Mouse (Mus musculus): Measurements from ENCODE around the gene 4930402H24Rik. TPM values are rescaled to one million over a fixed set of nuclear protein-coding genes. Genes with fewer than 3 reads are reported as not detected.

The 4930402H24Rik gene
- polyA plus RNA-seq, 1 experiment from 2014 or later = 33.3 TPM

DNA sequence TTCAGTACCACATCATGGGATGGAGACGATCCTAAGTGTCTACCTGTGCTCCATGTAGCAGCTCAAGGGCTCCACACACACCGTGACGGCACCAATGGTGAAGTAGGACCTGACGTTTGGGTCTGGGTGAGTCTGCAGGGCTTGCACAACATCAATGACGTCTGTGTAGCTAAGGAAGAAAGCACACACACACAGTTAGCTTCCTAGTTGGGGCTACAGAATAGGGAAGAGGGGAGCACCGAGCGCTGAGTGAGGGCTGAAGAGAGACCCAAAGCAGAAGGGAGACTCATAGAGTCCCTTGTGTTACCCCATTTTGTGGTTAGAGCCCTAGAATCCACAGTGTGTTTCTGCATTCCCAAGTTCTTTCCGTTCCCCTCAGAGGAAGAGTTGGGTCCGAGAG lies 175.5 kb downstream of the 4930402H24Rik start:
- no peak overlapping the region for H3K9ac ChIP-seq (ENCODE audit: low read length)
- ATAC-seq (replicated peaks; ENCODE audit: low FRiP score, low TSS enrichment, low read depth) (no peak), DNase-seq (ENCODE audit: low spot score) (no peak)
- WGBS = 91% methylated on average over 9 of the region's 9 CpGs
- no peak overlapping the region for H3K4me3 ChIP-seq (ENCODE audit: low read depth, low read length)
- H3K27ac ChIP-seq (ENCODE audit: low read depth) = no peak overlapping the region
- H3K4me1 ChIP-seq (replicated peaks; ENCODE audit: control insufficient read depth, insufficient read depth, low read length) = no peaks in the 10 kb centered on the region
- H3K4me2 ChIP-seq (ENCODE audit: low read length) = no peak overlapping the region
- no peaks in the 10 kb centered on the region for H3K27me3 ChIP-seq (replicated peaks; ENCODE audit: control insufficient read depth, insufficient read depth, low read length)
- H3K36me3 ChIP-seq (ENCODE audit: control insufficient read depth, insufficient read depth, low read length) = peaks cover 85% of the 10 kb centered on the region
- no peaks in the 10 kb centered on the region for H3K9me3 ChIP-seq (ENCODE audit: control insufficient read depth, low read length)

GRCm38 (mm10) chr2:130728906-130729585 lies 177.2 kb downstream of the 4930402H24Rik start:
- no peaks in the 10 kb centered on the region for H3K4me1 ChIP-seq (replicated peaks; ENCODE audit: control insufficient read depth, insufficient read depth, low read length)
- H3K4me3 ChIP-seq (ENCODE audit: low read depth, low read length) = no peak overlapping the region
- no peaks in the 10 kb centered on the region for H3K27me3 ChIP-seq (replicated peaks; ENCODE audit: control insufficient read depth, insufficient read depth, low read length)
- H3K9me3 ChIP-seq (ENCODE audit: control insufficient read depth, low read length) = no peaks in the 10 kb centered on the region
- no peak overlapping the region for H3K4me2 ChIP-seq (ENCODE audit: low read length)
- H3K9ac ChIP-seq (ENCODE audit: low read length) = no peak overlapping the region
- DNase-seq (ENCODE audit: low spot score) = no peak
- WGBS = 94% methylated on average over 2 of the region's 2 CpGs
- H3K27ac ChIP-seq (ENCODE audit: low read depth) = no peak overlapping the region
- no peak for ATAC-seq (replicated peaks; ENCODE audit: low FRiP score, low TSS enrichment, low read depth)
- H3K36me3 ChIP-seq (ENCODE audit: control insufficient read depth, insufficient read depth, low read length) = peaks cover 87% of the 10 kb centered on the region

GRCm38 (mm10) chr2:130727752-130728151 lies 178.5 kb downstream of the 4930402H24Rik start:
- H3K9me3 ChIP-seq (ENCODE audit: control insufficient read depth, low read length) = no peaks in the 10 kb centered on the region
- no peak for ATAC-seq (replicated peaks; ENCODE audit: low FRiP score, low TSS enrichment, low read depth)
- H3K36me3 ChIP-seq (ENCODE audit: control insufficient read depth, insufficient read depth, low read length) = peaks cover 92% of the 10 kb centered on the region
- no peak overlapping the region for H3K9ac ChIP-seq (ENCODE audit: low read length)
- H3K27me3 ChIP-seq (replicated peaks; ENCODE audit: control insufficient read depth, insufficient read depth, low read length) = no peaks in the 10 kb centered on the region
- H3K27ac ChIP-seq (ENCODE audit: low read depth) = no peak overlapping the region
- 83% methylated on average over 1 of the region's 1 CpGs for WGBS
- H3K4me2 ChIP-seq (ENCODE audit: low read length) = no peak overlapping the region
- no peaks in the 10 kb centered on the region for H3K4me1 ChIP-seq (replicated peaks; ENCODE audit: control insufficient read depth, insufficient read depth, low read length)
- no peak for DNase-seq (ENCODE audit: low spot score)
- H3K4me3 ChIP-seq (ENCODE audit: low read depth, low read length) = no peak overlapping the region

GRCm38 (mm10) chr2:130724369-130724768 lies 181.8 kb downstream of the 4930402H24Rik start:
- no peaks in the 10 kb centered on the region for H3K9me3 ChIP-seq (ENCODE audit: control insufficient read depth, low read length)
- H3K27ac ChIP-seq (ENCODE audit: low read depth) = no peak overlapping the region
- ATAC-seq (replicated peaks; ENCODE audit: low FRiP score, low TSS enrichment, low read depth) (no peak), DNase-seq (ENCODE audit: low spot score) (no peak)
- H3K4me3 ChIP-seq (ENCODE audit: low read depth, low read length) = no peak overlapping the region
- no peaks in the 10 kb centered on the region for H3K4me1 ChIP-seq (replicated peaks; ENCODE audit: control insufficient read depth, insufficient read depth, low read length)
- H3K4me2 ChIP-seq (ENCODE audit: low read length) = no peak overlapping the region
- no peak overlapping the region for H3K9ac ChIP-seq (ENCODE audit: low read length)
- no peaks in the 10 kb centered on the region for H3K27me3 ChIP-seq (replicated peaks; ENCODE audit: control insufficient read depth, insufficient read depth, low read length)
- peaks cover 76% of the 10 kb centered on the region for H3K36me3 ChIP-seq (ENCODE audit: control insufficient read depth, insufficient read depth, low read length)
- 85% methylated on average over 4 of the region's 4 CpGs for WGBS

- Histone ChIP-seq H3K27ac (ENCODE audit: low read depth) (no peak overlapping the region), H3K27me3 (replicated peaks; ENCODE audit: control insufficient read depth, insufficient read depth, low read length) (no peaks in the 10 kb centered on the region), H3K4me3 (ENCODE audit: low read depth, low read length) (no peak overlapping the region), H3K4me2 (ENCODE audit: low read length) (no peak overlapping the region), H3K4me1 (replicated peaks; ENCODE audit: control insufficient read depth, insufficient read depth, low read length) (no peaks in the 10 kb centered on the region), H3K9me3 (ENCODE audit: control insufficient read depth, low read length) (no peaks in the 10 kb centered on the region), H3K9ac (ENCODE audit: low read length) (no peak overlapping the region), H3K36me3 (ENCODE audit: control insufficient read depth, insufficient read depth, low read length) (peaks cover 49% of the 10 kb centered on the region)
- ATAC-seq (replicated peaks; ENCODE audit: low FRiP score, low TSS enrichment, low read depth) (no peak), DNase-seq (ENCODE audit: low spot score) (no peak)
- 65% methylated on average over 6 of the region's 6 CpGs for WGBS
Measured at GRCm38 (mm10) chr2:130717951-130718350, 188.3 kb downstream of the 4930402H24Rik start.

- peaks cover 31% of the 10 kb centered on the region for H3K36me3 ChIP-seq (ENCODE audit: control insufficient read depth, insufficient read depth, low read length)
- H3K4me1 ChIP-seq (replicated peaks; ENCODE audit: control insufficient read depth, insufficient read depth, low read length) = no peaks in the 10 kb centered on the region
- H3K9ac ChIP-seq (ENCODE audit: low read length) = no peak overlapping the region
- WGBS = 60% methylated on average over 10 of the region's 10 CpGs
- no peaks in the 10 kb centered on the region for H3K9me3 ChIP-seq (ENCODE audit: control insufficient read depth, low read length)
- no peak overlapping the region for H3K27ac ChIP-seq (ENCODE audit: low read depth)
- no peaks in the 10 kb centered on the region for H3K27me3 ChIP-seq (replicated peaks; ENCODE audit: control insufficient read depth, insufficient read depth, low read length)
- no peak overlapping the region for H3K4me2 ChIP-seq (ENCODE audit: low read length)
- ATAC-seq (replicated peaks; ENCODE audit: low FRiP score, low TSS enrichment, low read depth) = no peak
- no peak for DNase-seq (ENCODE audit: low spot score)
- no peak overlapping the region for H3K4me3 ChIP-seq (ENCODE audit: low read depth, low read length)
Measured at GRCm38 (mm10) chr2:130707057-130707456, 199.1 kb downstream of the 4930402H24Rik start.

GRCm38 (mm10) chr2:130706602-130707001 lies 199.6 kb downstream of the 4930402H24Rik start:
- 57% methylated on average over 4 of the region's 4 CpGs for WGBS
- H3K27ac ChIP-seq (ENCODE audit: low read depth) = no peak overlapping the region
- no peak overlapping the region for H3K9ac ChIP-seq (ENCODE audit: low read length)
- H3K9me3 ChIP-seq (ENCODE audit: control insufficient read depth, low read length) = no peaks in the 10 kb centered on the region
- no peak for DNase-seq (ENCODE audit: low spot score)
- H3K4me1 ChIP-seq (replicated peaks; ENCODE audit: control insufficient read depth, insufficient read depth, low read length) = no peaks in the 10 kb centered on the region
- ATAC-seq (replicated peaks; ENCODE audit: low FRiP score, low TSS enrichment, low read depth) = no peak
- H3K36me3 ChIP-seq (ENCODE audit: control insufficient read depth, insufficient read depth, low read length) = peaks cover 27% of the 10 kb centered on the region
- H3K4me2 ChIP-seq (ENCODE audit: low read length) = no peak overlapping the region
- no peaks in the 10 kb centered on the region for H3K27me3 ChIP-seq (replicated peaks; ENCODE audit: control insufficient read depth, insufficient read depth, low read length)
- no peak overlapping the region for H3K4me3 ChIP-seq (ENCODE audit: low read depth, low read length)

- Histone ChIP-seq H3K27ac (ENCODE audit: low read depth) (no peak overlapping the region), H3K9me3 (ENCODE audit: control insufficient read depth, low read length) (no peaks in the 10 kb centered on the region), H3K9ac (ENCODE audit: low read length) (no peak overlapping the region), H3K36me3 (ENCODE audit: control insufficient read depth, insufficient read depth, low read length) (peaks cover 15% of the 10 kb centered on the region), H3K27me3 (replicated peaks; ENCODE audit: control insufficient read depth, insufficient read depth, low read length) (0 out of 2 replicates have a peak, but pooled peaks cover 3% of the 10 kb centered on the region), H3K4me1 (replicated peaks; ENCODE audit: control insufficient read depth, insufficient read depth, low read length) (no peaks in the 10 kb centered on the region), H3K4me3 (ENCODE audit: low read depth, low read length) (no peak overlapping the region), H3K4me2 (ENCODE audit: low read length) (no peak overlapping the region)
- no peak for ATAC-seq (replicated peaks; ENCODE audit: low FRiP score, low TSS enrichment, low read depth)
- WGBS = 72% methylated on average over 6 of the region's 6 CpGs
- DNase-seq (ENCODE audit: low spot score) = no peak
Measured at GRCm38 (mm10) chr2:130705178-130705577, 201.0 kb downstream of the 4930402H24Rik start.

All from intestine, embryonic 14.5 days (tissue).